Mouse (Mus musculus): ENCODE measurements around the gene Col9a2. TPM values are rescaled to one million over a fixed set of nuclear protein-coding genes. Genes with fewer than 3 reads are reported as not detected.

The Col9a2 gene
- total RNA-seq (2015; ENCODE audit: low replicate concordance) (not detected in 2 replicates), total RNA-seq (2017; ENCODE audit: low replicate concordance) (not detected in 2 replicates)

DNA sequence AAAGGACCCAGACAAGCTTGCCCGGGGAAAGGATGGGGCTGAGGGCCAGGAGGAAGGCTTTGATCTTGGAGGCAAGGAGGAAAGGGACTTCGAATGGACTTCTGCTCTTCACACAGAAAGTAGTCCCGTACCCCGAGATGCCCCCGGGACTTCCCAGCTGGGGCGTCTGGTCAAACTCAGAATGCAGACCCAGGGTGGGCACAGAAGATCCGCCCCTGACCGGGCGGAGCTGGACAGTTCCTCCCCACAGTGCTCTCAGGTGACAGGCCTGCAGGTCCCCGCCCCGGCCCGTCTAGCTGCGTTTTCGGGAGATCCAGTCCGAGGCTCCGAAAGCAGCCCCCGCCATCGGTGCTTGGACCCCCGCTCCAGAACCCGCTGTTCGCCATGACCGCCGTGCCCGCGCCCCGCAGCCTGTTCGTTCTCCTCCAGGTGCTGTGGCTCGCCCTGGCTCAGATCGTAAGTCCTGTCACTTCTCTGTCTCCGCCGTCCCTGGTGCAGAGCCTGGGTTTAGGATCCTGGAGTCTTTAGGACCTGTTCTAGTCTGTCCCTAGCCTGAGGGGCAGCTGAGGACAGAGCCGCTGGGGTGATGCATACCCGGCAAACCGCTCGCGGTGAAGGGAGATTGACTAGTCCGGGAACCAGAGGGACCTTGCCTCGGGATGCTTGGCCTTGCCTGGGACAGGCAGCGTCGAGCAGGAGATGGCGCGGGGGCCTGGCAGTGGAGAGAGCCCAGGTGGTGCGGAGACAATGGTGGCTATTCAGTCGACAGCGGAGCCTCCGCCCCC lies at the start of gene Col9a2:
Gene Col9a2 (plus strand): TSS at position 55 of the 785 bp plus-strand sequence.
- ATAC-seq (replicated peaks; ENCODE audit: low FRiP score, poor library complexity, severe bottlenecking): no peak

DNA sequence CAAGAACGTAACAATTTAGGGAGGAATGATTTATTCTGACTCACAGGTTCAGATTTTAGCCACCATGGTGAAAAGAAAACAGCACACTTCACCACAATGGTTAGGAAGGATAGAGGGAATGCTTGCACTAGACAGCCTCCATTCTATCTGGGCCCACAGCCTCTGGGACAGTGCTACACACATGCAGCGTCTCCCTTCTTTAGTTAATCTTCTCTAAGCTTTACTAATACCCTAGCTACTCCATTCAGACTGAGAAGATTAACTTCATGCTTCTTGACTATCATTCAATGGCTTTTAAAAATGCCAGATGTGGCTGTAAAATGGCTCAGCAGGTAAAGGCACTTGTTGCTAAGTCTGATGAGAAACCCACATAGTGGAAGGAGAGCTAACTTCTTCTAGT lies 46.9 kb upstream of the Col9a2 start:
- ATAC-seq (replicated peaks; ENCODE audit: low FRiP score, poor library complexity, severe bottlenecking): no peak

DNA sequence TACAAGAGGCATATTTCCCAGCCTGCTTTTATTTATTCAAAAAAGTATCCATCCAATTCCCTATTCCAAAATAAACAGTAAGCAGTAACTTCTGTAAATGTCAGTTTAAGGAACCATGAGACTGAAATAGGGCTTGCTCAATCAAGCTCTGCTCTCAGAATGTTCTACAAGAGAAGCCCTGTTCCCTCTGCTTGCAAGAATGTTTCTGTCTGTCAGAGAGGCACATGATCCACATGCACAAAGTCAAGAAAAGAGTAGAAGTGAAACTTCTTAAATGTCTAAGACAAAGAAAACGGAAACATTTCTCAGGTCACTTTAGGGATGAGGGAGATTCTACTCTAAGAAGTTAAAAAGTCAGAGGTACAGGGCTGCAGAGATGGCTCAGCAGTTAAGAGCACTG lies 46.2 kb upstream of the Col9a2 start:
- no peak for ATAC-seq (replicated peaks; ENCODE audit: low FRiP score, poor library complexity, severe bottlenecking)

DNA sequence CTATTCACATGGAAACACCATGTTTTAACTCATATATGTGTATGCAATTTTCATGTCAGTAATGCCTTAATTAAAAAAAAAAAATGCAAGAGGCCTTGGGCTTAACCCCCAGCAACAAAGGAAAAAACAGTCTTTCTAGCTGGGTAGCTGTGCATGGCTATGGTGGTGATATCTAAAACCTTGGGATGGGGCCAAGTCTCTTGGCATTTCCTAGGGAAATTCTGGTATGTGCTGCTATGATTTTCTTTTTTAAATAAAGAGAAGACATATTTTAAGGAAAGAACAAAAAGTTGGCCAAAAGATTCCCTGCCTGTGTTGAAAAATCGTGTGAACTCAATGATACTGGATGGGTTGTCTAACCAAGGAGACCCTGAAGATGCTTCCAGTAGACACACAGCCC lies 43.3 kb upstream of the Col9a2 start:
- no peak for ATAC-seq (replicated peaks; ENCODE audit: low FRiP score, poor library complexity, severe bottlenecking)

DNA sequence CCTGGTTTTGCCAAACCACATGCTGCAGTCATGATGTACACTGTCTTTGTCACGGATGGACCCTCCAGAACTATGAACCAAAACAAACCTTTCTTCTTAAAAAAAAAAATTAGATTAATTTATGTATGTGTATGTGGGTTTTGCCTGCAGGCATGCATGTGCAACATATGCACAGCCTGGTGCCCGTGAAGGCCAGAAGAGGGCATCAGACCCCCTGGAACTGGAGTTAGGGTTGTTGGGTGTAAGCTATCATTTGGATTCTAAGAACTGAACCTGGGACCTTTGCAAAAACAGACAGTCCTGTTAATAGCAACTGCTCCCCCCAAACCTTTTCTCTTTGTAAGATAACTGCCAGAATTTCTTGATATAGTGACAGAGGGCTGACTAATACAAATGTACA lies 38.1 kb upstream of the Col9a2 start:
- ATAC-seq (replicated peaks; ENCODE audit: low FRiP score, poor library complexity, severe bottlenecking): no peak

DNA sequence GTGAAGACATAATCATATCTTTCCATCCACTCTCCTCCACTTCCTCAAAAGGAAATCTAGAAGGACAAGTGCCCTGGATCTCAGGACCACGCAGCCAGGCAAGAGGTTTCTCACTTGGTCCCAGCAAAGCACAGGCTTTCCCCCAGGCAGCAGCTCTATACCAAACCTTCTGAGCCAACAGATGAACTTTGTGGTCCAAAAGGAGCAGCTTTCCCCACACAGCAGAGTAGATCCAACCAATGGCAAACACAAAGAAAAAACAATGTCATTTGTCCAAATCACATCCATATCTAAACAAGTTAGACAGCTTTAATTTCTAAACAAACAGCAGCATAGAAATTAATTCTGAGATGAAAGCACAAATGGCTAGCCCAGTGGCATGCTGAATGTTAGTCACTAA lies 37.5 kb upstream of the Col9a2 start:
- ATAC-seq (replicated peaks; ENCODE audit: low FRiP score, poor library complexity, severe bottlenecking): no peak

DNA sequence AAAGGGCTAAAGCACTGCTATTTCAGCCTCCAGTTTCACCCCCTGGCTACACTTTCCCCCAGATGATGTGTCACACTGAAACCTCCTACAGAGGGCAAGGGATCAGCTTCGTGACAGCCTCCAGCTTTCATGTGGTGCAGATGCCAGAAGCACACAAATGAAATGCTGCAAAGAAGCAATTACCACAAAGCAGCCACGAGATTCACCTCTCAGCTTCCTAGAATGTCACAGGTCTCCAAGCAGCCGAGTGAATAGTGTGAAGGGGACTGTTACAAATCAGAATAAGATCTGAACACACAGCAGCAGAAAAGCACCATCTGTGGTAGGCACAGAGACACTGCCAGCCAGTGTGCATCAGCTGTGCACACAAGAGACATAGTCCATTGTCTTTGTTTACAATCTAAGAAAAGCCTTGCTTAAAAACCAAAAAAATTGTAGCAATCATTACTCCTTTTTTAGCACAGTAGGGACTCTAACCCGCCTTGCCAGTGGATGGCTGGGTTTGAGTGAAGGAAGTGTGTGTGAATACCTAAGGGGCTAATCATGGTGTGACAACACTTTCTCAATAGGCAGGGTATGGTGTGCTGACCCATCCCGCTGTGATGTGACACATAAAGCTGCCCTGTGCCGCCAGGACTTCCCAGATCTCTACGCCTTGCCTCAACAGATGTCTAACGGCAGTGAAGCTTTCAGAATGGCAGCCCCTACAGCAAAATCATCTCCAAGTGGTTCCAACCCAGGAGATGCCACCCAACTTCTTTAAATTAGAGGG lies 36.6 kb upstream of the Col9a2 start:
- no peak for ATAC-seq (replicated peaks; ENCODE audit: low FRiP score, poor library complexity, severe bottlenecking)

DNA sequence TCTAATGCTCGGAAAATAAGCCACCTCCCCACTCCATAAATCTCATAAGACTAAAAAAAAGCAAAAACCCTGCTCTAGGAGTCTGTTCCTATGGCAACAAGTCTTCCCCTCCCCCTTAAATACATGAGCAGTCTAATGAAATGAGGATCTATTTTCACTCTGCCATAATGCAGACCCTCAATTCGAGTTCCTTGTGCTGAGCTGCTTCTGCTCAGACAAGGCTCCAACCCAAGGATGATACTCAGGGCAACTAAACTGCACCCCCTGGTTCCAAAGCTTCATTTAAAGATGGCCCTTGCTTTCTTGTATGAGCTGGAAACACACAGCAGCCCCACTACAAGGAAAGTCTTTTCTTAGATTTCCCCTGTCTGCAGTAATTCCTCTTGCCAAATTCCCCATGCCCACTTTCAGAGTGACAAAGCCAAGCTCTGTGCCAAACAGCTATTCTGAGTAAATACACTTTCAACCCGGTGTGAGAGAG lies 35.5 kb upstream of the Col9a2 start:
- no peak for ATAC-seq (replicated peaks; ENCODE audit: low FRiP score, poor library complexity, severe bottlenecking)

DNA sequence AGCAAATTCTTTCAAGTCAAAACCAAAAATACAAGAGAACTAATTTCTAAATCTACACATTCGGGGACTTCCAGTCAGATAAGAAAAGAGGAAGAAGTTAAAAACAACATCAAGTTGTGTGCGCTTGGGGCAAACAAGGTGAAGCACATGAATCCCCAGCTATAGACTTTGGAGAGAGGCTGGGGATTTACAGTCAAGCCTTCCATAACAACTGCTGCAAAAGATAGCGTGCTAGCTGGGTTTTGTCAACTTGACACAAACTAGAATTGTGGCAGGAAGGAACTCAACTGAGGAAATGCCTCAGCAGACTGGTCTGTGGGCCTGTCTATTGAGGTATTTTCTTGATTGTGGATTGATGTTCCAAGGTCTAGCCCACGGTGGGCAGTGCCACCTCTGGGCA lies 34.5 kb upstream of the Col9a2 start:
- no peak for ATAC-seq (replicated peaks; ENCODE audit: low FRiP score, poor library complexity, severe bottlenecking)

DNA sequence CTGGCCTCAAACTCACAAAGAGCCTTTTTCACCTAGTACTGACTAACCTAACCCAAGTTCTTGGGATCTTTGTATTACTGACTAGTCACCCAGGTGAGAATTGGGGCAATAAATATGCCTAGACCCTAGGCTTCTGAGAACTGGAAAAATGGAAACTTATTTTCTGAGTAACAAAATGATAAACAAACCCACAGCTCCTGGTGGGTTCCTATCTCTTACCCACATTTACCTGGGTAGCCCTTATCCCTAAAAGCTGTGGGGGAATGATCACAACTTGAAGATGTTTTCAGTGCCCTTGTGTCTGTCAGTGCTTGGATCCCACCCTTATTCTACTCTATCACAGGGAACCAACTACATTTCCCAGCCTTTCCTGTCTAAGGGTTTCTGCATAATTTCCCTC lies 32.2 kb upstream of the Col9a2 start:
- no peak for ATAC-seq (replicated peaks; ENCODE audit: low FRiP score, poor library complexity, severe bottlenecking)

DNA sequence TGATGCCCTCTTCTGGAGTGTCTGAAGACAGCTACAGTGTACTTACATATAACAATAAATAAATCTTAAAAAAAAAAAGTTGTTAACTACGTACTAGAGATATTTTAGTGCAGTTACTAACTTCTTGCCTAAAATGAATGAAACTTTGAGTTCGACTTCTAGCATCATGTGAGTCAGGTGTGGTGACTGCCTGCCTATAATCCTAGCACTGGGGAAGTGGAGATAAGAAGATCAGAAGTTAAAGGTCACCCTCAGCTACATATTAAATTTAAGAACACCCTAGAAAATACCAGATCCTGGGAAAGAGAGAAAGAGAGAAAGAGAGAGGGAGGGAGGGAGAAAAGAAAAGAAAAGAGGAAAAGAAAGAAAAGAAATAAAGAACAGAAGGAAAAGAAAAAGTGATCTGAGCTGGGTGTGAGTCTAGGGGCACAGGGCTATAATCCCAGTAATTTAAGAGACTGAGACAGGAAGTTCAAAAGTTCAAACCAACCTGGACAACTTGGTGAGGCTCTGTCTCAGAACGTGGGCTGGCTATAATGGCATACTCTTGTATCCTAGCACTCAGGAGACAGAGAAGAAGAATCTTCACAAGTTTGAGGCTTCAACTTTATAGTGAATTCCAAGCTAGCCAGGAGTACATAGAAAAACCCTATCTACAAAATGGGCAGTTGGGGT lies 31.0 kb upstream of the Col9a2 start:
- no peak for ATAC-seq (replicated peaks; ENCODE audit: low FRiP score, poor library complexity, severe bottlenecking)

DNA sequence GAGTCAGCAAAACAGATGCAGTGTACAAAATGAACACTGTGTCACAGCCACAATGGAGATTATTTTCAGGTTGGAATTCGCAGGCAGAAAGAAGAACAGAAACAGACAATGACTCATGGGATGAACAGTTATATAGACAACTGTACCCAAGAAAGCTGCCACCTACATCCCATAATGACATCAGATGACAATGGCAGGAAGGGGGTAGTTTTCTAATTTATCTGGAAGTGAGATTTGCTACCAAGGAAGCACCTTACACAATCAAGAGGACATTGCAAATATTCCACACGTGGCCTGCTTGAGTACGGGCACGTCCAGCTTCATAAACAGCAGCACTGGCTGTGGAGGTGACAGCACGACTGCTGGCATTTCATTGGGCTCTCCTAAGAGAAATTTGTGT lies 30.0 kb upstream of the Col9a2 start:
- ATAC-seq (replicated peaks; ENCODE audit: low FRiP score, poor library complexity, severe bottlenecking): no peak

DNA sequence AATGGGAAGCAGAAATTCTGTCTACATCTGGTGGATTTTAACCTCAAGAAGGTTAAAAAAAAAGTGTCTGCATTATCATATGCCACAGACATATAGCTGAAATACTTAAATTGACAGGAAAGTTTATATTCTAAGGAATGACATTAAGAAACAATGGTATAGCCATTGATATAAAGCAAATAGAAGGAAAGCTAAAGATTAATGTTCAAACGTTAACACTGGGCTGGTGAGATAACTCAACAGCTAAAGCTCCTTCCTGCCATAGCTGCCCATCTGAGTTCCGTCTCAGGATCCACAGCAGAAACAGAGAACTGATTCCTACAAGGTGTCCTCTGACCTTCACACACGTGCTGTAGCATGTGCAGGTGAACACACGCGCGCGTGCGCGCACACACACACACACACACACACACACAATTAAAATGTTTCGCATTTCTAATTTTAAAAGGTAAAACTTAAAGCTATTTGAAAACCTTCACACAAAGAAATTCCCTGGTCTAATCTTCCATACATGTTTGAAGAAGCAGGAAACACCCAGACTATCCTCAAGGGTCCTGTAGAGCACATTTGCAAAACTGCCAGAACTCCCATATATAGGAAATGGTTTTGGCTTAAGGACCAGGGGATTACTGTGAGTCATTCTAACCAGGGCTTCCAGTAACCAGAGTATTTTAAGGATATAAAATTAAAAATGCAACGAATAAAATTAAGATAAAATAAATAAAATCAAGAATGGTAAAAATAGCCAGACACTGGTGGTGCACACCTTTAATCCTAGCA lies 28.2 kb upstream of the Col9a2 start:
- no peak for ATAC-seq (replicated peaks; ENCODE audit: low FRiP score, poor library complexity, severe bottlenecking)

DNA sequence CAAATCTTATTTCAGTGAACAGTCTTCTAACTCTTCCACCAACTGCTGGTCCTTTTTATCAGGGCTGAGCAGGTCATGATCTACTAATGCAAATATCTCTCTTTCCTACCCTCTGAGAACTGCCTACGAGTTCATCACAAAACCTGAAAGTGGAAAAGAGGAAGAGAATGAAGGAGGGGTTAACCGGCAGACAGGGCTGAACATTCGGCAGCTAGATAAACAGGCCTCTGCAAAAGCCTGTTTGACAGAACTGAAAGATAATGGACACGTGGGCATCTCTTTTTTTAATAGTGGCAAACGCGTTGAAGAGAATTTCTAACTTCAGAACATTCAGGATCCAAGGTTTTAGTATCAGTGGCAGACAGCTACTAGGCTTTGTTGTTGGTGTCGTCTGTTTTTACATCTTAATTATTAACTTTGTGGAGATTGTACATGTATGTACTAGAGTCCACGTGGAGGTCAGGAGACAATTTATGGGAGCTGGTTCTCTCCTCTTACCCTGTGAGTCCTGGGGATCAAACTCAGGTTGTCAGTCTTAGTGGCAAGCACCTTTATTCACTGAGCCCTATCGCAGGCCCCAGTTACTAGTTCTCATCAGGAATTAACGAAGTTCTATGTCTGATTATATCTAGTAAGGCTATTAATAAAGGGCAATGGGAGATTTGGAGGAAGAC lies 24.5 kb upstream of the Col9a2 start:
- ATAC-seq (replicated peaks; ENCODE audit: low FRiP score, poor library complexity, severe bottlenecking): peak; percentile 35; the same call in 1 of the 2 replicates

DNA sequence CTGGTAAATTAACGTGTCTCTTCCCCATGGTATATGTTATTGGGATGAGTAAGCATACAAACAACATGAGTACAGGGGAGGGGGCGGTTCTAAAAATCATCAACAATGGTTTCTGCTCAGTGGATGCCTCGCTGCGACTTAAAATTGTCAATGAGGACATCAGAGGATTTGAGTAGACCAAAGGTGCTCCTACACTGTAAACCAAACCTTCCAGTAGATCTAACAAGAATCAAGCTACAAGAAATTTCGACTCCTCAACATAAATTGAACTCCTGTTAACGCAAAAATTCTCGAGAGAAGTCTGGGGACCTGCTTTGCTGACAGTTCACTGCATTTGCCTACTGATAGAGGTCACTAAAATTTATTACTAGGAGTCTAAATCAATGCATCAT lies 23.9 kb upstream of the Col9a2 start:
- no peak for ATAC-seq (replicated peaks; ENCODE audit: low FRiP score, poor library complexity, severe bottlenecking)

DNA sequence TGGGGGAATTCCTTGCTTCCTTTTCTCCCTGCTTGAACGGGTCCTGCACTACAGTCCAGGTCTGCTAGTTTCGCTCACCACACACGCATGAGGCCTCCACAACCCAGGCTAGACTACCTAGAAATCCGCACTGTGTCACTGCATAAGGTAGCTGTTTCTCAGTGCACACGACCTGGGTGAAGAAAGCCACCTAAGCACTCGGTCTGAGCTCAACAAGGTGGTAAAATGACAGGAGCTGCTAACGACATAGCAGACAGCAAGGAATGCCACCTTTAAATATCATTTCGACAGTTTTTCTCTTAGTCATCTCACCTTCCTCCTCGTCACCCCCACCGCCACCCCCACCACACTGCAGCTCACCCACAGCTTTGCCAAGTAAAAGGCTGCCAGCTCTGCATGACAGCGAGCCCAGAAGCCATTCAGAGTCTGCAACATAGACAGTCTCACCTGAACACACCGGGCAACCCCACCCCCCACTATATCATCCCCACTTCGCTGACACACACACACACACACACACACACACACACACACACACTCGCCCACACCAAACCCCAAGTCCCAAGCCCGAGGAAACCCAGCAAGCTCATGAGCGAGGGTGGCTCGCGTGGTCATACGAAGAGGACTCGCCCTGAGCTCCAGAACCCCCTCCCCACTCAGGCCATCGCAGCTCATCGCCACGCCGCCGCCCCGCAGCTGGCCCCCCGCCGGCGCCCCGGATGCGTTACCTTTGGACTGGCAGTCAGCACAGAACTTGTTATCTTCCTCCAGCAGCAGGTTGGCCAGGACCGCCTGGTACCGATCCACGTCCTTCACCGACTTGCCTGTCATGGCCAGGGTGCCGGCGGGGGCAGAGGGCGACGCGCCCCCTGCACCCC lies 22.9 kb upstream of the Col9a2 start:
- ATAC-seq (replicated peaks; ENCODE audit: low FRiP score, poor library complexity, severe bottlenecking): peak; percentile 65

DNA sequence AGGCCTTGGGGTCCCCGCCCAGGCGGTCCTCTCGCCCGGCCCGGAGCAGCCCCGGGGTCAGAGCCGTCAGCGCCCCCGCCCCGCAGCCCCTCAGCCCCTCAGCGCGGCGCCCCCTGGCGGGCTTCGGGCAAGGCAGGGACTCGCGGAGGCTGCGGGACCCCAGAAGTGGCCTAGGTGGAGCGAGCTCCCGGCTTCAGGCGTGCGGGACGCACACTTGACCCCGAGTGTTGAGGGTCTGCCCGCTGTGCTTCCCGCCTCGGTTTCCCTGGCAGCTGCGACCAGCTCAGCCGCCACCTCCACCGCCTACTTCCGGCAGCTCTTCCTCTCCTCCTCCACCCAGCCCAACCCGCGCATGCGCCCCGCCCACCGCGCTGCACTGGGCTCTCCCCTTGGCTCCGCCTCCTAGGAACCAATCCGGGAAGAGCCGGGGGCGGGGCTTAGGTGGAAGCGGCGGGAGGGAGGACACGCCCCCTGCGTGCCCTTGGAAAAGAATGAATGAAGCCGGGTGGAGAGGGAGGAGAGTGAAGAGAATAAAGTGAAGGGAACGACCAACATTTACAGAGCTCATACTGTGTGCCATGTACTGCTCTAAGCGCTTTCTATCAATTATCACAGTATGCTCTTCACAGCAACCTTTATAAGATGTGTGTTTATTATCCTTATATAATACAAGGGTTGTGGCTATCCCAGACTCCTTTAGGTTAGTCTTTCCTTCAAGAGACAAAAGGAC lies 22.1 kb upstream of the Col9a2 start, which contains the start of gene Smap2:
Gene Smap2 (minus strand): TSS at position 320 of the 730 bp plus-strand sequence.
- ATAC-seq (replicated peaks; ENCODE audit: low FRiP score, poor library complexity, severe bottlenecking): peak; percentile 90

DNA sequence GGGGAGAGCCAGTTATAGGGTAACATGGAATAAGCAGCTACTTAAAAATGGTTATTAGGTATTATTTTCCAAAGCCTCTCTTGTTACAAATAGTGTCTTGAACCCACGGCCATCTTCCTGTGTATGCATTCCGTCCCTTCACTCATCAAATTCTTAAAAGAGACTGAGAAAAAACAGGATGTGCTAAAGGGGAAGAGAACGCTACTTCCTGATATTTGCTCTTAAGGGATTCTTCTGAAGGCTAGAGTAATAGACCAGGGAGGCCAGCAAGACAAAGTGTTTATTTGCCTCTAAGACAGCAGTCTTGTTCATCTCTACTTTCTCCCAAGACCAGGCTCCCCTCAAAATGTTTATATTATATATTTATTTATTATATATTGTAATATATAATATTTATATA lies 20.9 kb upstream of the Col9a2 start:
- ATAC-seq (replicated peaks; ENCODE audit: low FRiP score, poor library complexity, severe bottlenecking): no peak
